Mouse (Mus musculus): ENCODE results near the gene Pde6b.

Gene Pde6b

GRCm38 (mm10) chr5:108465131-108465891, 77.1 kb downstream of the Pde6b start:
- no peak for DNase-seq

DNA sequence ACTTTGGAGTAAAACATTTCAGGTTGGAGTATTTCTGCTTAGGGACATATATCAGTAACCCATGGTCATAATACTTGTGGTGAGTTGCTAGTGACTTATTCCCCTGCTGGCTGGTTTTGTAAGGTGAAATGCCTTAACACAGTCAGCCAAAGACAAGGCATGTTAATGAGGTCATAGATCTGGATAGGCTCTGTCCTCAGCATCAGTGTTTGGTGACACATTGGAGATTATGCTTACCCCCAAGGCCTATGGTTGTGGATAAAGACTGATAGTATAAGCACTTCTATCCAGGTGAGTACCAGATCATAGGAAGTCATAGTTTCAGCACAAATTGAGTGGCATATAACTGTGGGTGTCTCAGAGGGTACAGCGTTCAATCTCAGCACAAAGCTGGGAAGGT, 78.5 kb downstream of the Pde6b start:
- no peak for DNase-seq

- no peak for DNase-seq
Measured at GRCm38 (mm10) chr5:108469617-108470016, 81.4 kb downstream of the Pde6b start.

GRCm38 (mm10) chr5:108473737-108474136, 85.5 kb downstream of the Pde6b start:
- no peak for DNase-seq

GRCm38 (mm10) chr5:108475977-108476376, 87.8 kb downstream of the Pde6b start:
- no peak for DNase-seq

Measured in spleen, adult 18-20 months (tissue).